Mouse (Mus musculus) kidney, embryonic 15.5 days (tissue): ENCODE results near the gene Btrc. TPM values are rescaled to one million over a fixed set of nuclear protein-coding genes. Genes with fewer than 3 reads are reported as not detected.
"Not testable (repeated sequence)": the region's sequence is repeated elsewhere in the genome, so short reads cannot be mapped to it uniquely, and the experiment has no call there.

ENCODE experiments used
- ATAC-seq: fragments of 200-750 bp; cut with Nextera tagmentation; replicated peaks from 2 replicates; pipeline ENCODE4 v1.8.0; 2017; ENCODE audit warnings: moderate TSS enrichment; ENCODE audit not compliant: low FRiP score
- H3K27ac ChIP-seq: fragments of 300-500 bp; sonication (generic); 2 replicates; pipeline ENCODE4 v1.5.1; 2015; ENCODE audit warnings: mild to moderate bottlenecking, inconsistent platforms
- H3K27me3 ChIP-seq: fragments of 300-500 bp; sonication (generic); 2 replicates; pipeline ENCODE4 v1.6.1; 2015; ENCODE audit warnings: inconsistent platforms
- H3K36me3 ChIP-seq: fragments of 300-500 bp; sonication (generic); 2 replicates; pipeline ENCODE4 v1.6.1; 2015; ENCODE audit warnings: inconsistent platforms
- H3K4me1 ChIP-seq: fragments of 300-500 bp; sonication (generic); 2 replicates; pipeline ENCODE4 v1.6.1; 2015; ENCODE audit warnings: inconsistent platforms
- H3K4me2 ChIP-seq: fragments of 300-500 bp; sonication (generic); 2 replicates; pipeline ENCODE4 v1.6.1; 2015; ENCODE audit warnings: moderate library complexity, mild to moderate bottlenecking, inconsistent platforms
- H3K4me3 ChIP-seq: fragments of 300-500 bp; sonication (generic); replicated peaks from 2 replicates; pipeline ENCODE4 v1.5.1; 2015; ENCODE audit warnings: mild to moderate bottlenecking, inconsistent platforms
- H3K9ac ChIP-seq: fragments of 300-500 bp; sonication (generic); 2 replicates; pipeline ENCODE4 v1.6.1; 2015; ENCODE audit warnings: mild to moderate bottlenecking, inconsistent platforms
- H3K9me3 ChIP-seq: fragments of 300-500 bp; sonication (generic); replicated peaks from 2 replicates; pipeline ENCODE4 v1.6.1; 2016; ENCODE audit warnings: inconsistent platforms
- WGBS: fragments of 180-500 bp; shearing (Covaris S2); methylation state at CpG from one replicate; pipeline ENCODE4 v1.1.7; 2015; ENCODE audit warnings: mixed read lengths; 5-methylcytosine and 5-hydroxymethylcytosine counted together
- polyA plus RNA-seq: library from polyadenylated mRNA; unstranded; fragments of >200 nt; fragmentation: Nextera tagmentation; extraction: Ambion mirVana; gene quantifications from 2 replicates; pipeline ENCODE4 v1.2.1, GENCODE M21; 2015

Gene Btrc
- polyA plus RNA-seq, 1 experiment from 2014 or later: 49.3 TPM

DNA sequence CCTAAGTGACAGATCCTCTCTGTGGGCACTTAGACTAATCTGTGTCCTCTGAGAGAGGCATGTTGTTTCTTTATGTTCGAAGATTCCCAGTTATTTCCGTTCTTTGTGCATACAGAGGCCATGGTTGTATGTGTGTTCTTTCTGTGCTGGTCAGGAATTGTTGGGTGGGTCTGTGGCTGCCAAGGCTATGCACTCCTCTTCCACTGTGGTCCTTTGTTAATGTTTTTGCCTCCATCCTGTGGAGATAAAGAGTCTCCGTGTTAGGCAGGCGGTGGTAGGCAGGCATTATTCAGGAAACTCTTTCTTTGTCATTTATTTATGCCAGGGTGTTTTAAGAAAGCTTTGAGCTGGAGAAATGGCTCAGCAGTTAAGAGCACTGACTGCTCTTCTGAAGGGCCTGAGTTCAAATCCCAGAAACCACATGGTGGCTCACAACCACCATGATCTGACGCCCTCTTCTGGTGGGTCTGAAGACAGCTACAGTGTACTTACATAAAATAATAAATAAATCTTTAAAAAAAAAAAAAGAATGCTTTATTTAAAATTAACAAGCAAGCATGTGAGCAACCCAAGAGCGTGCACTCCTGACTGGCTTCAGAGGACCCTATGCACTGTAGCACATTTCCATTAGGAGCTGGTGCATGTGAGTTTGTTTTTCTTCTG lies 67.6 kb downstream of the Btrc start:
- no peaks in the 10 kb centered on the region for H3K9me3 ChIP-seq
- H3K4me1 ChIP-seq: peaks cover 18% of the 10 kb centered on the region; the same call in 1 of the 2 replicates
- no peak for ATAC-seq
- H3K27ac ChIP-seq: no peak overlapping the region
- 82% methylated on average over 6 of the region's 6 CpGs for WGBS
- no peak overlapping the region for H3K4me2 ChIP-seq
- no peak overlapping the region for H3K4me3 ChIP-seq
- H3K27me3 ChIP-seq: no peaks in the 10 kb centered on the region
- no peak overlapping the region for H3K9ac ChIP-seq
- H3K36me3 ChIP-seq: no peaks in the 10 kb centered on the region

DNA sequence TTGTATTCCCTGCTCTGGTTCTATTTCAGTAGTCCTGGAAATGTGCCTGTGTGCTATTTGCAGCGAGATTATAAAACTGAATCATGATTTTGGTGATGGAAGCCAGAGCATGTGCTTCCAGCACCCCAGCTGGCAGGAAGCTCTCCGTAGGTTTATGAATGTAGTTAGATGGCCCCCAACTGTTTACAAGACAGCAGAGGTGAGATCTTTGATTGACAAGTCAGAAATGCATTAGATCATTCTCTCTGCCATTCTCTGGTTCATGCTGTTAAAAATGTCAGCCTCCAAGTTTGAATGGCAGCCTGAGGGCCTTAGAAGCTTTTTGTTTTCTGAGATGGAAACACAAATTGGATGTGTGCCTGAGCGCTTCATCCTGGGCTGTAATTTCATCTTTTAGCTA lies 68.8 kb downstream of the Btrc start:
- 87% methylated on average over 3 of the region's 3 CpGs for WGBS
- no peak overlapping the region for H3K9ac ChIP-seq

DNA sequence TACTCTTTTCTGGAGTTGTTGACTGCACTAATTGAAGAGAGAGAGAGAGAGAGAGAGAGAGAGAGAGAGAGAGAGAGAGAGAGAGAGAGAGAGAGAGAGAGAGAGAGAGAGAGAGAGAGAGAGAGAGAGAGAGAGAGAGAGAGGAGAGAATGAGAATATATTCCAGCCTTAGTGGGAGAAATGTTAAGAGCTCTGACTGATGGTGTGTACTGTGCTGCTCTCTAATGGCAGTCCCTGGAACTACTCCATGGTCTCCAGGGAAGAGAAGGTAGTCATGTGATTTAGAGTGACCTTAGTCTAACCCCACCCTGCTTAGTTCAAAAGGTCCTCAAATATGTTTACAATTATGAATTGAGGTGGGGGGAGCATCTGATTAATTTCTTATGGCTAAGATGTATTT lies 72.5 kb downstream of the Btrc start:
- not testable (repeated sequence) for H3K4me2 ChIP-seq, ATAC-seq, H3K4me3 ChIP-seq, H3K27ac ChIP-seq, H3K9me3 ChIP-seq, H3K27me3 ChIP-seq, H3K4me1 ChIP-seq, H3K36me3 ChIP-seq, H3K9ac ChIP-seq

More for the DNA sequence above, 68.8 kb downstream of the Btrc start:
- H3K36me3 ChIP-seq: no peaks in the 10 kb centered on the region
- H3K4me2 ChIP-seq: no peak overlapping the region
- no peak overlapping the region for H3K27ac ChIP-seq
- ATAC-seq: no peak
- peaks cover 18% of the 10 kb centered on the region; the same call in 1 of the 2 replicates for H3K4me1 ChIP-seq
- no peak overlapping the region for H3K4me3 ChIP-seq
- no peaks in the 10 kb centered on the region for H3K27me3 ChIP-seq
- no peaks in the 10 kb centered on the region for H3K9me3 ChIP-seq

DNA sequence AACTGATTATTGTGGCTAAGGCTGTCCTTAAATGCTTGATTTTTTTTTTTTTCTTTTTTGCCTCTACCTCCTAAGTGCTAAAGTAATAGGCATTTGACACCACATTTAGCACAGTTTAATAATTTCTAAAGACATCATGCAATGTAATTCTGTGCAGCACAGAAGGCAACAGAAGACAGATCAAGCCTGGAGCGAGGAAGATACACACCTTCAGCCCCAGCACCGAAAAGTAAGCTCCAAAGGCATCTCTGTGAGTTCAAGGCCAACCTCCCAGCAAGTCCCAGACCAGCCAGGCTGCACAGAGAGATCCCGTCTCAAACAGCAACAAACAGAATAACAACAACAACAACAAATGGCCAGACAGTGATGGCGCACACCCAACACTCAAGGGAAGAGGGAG lies 73.6 kb downstream of the Btrc start:
- H3K4me2 ChIP-seq: no peak overlapping the region
- H3K9me3 ChIP-seq: no peaks in the 10 kb centered on the region
- no peak overlapping the region for H3K9ac ChIP-seq
- ATAC-seq: no peak
- no peak overlapping the region for H3K4me3 ChIP-seq
- WGBS: 83% methylated on average over 4 of the region's 4 CpGs
- no peaks in the 10 kb centered on the region for H3K36me3 ChIP-seq
- peaks cover 4% of the 10 kb centered on the region; the same call in 1 of the 2 replicates for H3K4me1 ChIP-seq
- H3K27me3 ChIP-seq: no peaks in the 10 kb centered on the region
- H3K27ac ChIP-seq: no peak overlapping the region

DNA sequence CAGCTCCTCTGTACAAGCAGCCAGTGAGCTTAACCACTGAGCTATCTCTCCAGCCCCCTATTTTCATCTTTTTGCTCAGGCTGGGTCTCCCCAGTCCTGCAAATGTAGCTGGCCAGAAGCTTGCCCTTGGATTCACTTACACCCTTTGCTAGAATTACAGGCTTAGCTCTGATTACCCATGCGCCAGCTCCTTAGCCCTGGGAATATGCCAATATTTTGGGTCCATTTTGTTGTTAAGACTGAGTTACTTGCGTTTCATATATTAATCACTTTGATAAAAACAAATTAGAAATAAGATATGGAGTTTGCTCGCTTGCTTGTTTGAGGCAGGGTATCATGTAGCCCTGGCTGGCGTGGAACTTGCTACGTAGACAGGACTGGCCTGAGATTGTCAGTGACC lies 74.7 kb downstream of the Btrc start:
- no peak for ATAC-seq
- Histone ChIP-seq H3K4me2 (no peak overlapping the region), H3K4me3 (no peak overlapping the region), H3K4me1 (peaks cover 4% of the 10 kb centered on the region; the same call in 1 of the 2 replicates), H3K36me3 (no peaks in the 10 kb centered on the region), H3K9me3 (no peaks in the 10 kb centered on the region), H3K27me3 (no peaks in the 10 kb centered on the region), H3K27ac (no peak overlapping the region), H3K9ac (no peak overlapping the region)
- WGBS: 89% methylated on average over 5 of the region's 5 CpGs

DNA sequence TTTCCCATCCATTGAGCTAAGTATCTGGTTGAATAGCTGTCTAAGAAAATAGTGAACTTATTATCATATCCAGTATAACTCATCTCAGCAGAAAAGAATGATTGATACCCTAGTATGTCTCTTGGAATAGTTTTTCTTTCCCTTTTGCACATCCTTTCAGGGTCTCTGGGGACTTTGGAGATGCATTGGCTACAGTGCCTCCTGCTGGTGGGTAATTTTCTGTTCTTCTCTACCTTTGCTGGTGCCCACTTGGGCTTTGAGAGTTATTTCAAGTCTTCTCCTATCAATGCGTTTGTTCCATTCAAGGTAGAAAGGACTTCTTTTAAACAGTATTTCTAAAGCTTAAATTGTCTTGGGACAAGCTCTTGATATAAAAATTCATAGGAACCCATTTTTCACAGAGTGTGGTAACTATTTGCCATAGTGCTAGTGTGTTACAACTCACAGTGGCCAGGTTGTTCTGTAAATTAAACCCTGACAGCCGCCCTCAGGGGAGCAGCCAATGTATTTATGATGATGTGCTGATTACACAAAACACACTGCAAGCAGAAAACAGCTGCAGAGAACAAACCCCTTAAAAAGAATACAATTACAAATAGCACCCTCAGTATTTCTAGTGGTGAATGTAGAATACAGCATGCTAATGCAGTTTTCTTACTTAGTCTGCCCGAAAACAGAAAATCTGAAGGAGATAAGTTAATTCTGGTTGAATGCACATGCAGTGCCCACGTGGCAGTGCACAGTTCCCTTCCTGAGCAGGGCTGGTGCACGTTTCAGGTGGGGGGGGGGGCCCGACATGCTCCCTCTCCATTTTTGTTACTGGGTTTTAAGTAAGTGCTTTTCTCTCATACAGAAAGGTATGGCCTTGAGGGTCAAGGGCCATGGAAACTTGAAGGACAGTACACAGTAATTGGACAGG lies 75.7 kb downstream of the Btrc start:
- Histone ChIP-seq H3K9ac (no peak overlapping the region), H3K36me3 (no peaks in the 10 kb centered on the region), H3K9me3 (no peaks in the 10 kb centered on the region), H3K4me3 (no peak overlapping the region), H3K27me3 (no peaks in the 10 kb centered on the region), H3K4me2 (no peak overlapping the region), H3K27ac (no peak overlapping the region), H3K4me1 (peaks cover 4% of the 10 kb centered on the region; the same call in 1 of the 2 replicates)
- 61% methylated on average over 6 of the region's 6 CpGs for WGBS
- no peak for ATAC-seq

DNA sequence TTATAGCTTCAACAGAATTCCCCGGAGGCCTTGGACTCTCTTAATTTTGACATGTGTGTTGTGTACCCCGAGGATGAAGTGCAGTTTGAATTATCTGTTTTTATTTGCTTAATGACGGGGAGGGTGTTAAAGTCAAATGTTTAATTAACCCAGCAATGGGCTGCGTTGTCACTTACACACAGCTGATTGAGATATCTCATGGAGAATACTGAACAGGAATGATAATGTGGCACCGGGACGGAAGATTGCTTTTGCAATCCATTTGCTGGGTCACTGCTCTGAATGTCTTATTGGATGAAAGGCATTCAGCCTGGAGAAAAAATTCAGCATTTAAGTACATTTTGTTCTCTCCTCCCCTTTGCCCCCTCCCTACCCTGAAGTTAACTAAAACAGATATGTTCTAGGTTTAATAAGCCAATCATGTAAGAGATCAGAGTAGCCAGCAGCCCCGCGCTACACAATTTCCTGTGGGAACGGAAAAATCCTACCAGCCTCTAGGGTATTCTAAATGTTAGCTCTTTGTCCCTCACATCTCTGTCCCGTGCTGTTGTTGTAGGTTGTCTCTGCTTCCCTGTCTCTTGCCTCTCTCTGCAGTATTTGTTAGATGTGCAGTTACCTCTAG lies 77.1 kb downstream of the Btrc start:
- Histone ChIP-seq H3K9ac (no peak overlapping the region), H3K36me3 (no peaks in the 10 kb centered on the region), H3K27me3 (no peaks in the 10 kb centered on the region), H3K27ac (no peak overlapping the region), H3K9me3 (no peaks in the 10 kb centered on the region), H3K4me3 (no peak overlapping the region), H3K4me2 (no peak overlapping the region), H3K4me1 (peaks cover 7% of the 10 kb centered on the region; the same call in 1 of the 2 replicates)
- WGBS: 57% methylated on average over 10 of the region's 10 CpGs
- no peak for ATAC-seq

DNA sequence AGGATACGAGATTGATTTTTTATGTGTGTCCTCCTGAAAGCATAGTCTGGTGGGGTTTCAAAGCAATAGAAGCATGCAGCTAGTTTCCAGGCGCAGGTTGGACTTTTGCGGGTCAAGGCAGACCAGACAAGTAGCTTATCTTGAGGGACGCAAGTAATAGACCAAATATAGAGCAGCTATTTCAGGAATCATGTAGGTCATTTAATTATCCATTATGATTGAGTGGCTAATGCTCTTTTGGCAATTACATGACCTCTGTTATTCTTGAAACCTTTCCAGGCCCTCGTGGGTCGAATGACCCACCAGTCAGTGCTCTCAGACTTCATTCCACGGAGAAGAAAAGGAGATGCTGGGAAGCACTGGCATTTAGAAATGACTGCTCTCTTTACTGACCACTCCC lies 78.2 kb downstream of the Btrc start:
- no peak overlapping the region for H3K27ac ChIP-seq
- WGBS: 52% methylated on average over 7 of the region's 7 CpGs
- no peak overlapping the region for H3K9ac ChIP-seq
- H3K36me3 ChIP-seq: no peaks in the 10 kb centered on the region
- H3K27me3 ChIP-seq: no peaks in the 10 kb centered on the region
- H3K4me1 ChIP-seq: peaks cover 7% of the 10 kb centered on the region; the same call in 1 of the 2 replicates
- ATAC-seq: no peak
- no peak overlapping the region for H3K4me3 ChIP-seq
- no peak overlapping the region for H3K4me2 ChIP-seq
- H3K9me3 ChIP-seq: no peaks in the 10 kb centered on the region

DNA sequence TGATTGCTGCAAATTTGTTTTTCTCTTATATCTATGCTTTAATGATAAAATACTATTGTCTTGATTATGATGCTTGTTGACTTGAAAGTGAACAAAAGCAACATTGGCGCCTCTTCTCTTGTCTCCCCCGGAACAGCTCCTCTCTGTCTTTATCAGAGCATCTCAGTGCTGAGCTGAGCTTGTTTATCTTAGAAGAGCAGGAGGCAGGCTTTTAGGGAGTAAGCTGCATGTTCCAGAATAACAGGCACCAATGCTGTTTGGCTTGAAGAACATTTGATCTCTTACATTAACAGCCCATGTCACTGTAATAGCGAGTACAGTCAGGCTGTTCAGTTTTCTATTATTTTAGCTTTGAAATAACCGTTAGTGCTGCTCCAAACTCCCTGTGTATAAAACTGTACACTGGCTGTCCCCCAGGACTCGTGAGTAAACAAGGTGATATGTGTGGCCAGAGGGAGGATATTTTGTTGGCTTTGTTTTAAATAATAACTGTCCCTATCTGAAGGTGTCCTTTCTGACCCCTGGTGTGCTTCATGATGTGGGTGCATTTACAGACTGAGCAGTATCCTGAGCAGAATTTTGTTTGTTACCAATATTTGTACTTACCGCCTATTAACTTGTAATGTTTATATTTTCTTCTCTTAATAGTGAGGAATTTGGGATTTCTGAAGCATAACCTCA lies 81.9 kb downstream of the Btrc start:
- no peak overlapping the region for H3K27ac ChIP-seq
- H3K4me2 ChIP-seq: no peak overlapping the region
- no peaks in the 10 kb centered on the region for H3K9me3 ChIP-seq
- peaks cover 6% of the 10 kb centered on the region; the same call in 1 of the 2 replicates for H3K4me1 ChIP-seq
- no peak overlapping the region for H3K9ac ChIP-seq
- 36% methylated on average over 6 of the region's 6 CpGs for WGBS
- no peak overlapping the region for H3K4me3 ChIP-seq
- no peaks in the 10 kb centered on the region for H3K36me3 ChIP-seq
- ATAC-seq: peak; percentile 67; the same call in 1 of the 2 replicates
- H3K27me3 ChIP-seq: no peaks in the 10 kb centered on the region

DNA sequence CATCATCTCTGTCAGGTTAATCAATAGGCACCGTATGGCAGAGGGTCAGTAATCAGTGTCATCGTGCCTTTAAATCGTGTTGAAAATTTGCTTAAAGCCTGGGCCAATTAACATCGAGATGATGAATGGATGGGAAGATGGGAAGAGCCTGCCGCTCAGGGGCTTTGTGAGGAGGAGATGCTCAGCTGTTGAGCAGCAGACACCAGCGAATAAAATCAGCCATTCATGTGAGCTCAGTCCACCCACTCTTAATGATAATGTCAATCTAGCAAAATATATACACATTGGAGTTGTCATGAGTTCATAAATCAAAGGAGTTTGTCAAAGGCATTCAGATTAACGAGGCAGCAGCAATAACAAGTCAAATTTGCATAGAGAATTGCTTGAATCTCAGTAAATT lies 83.1 kb downstream of the Btrc start:
- Histone ChIP-seq H3K4me1 (0 out of 2 replicates have a peak, but pooled peaks cover 3% of the 10 kb centered on the region), H3K36me3 (no peaks in the 10 kb centered on the region), H3K27me3 (no peaks in the 10 kb centered on the region), H3K9ac (no peak overlapping the region), H3K4me2 (no peak overlapping the region), H3K27ac (no peak overlapping the region), H3K9me3 (no peaks in the 10 kb centered on the region), H3K4me3 (no peak overlapping the region)
- no peak for ATAC-seq
- WGBS: 47% methylated on average over 7 of the region's 7 CpGs

DNA sequence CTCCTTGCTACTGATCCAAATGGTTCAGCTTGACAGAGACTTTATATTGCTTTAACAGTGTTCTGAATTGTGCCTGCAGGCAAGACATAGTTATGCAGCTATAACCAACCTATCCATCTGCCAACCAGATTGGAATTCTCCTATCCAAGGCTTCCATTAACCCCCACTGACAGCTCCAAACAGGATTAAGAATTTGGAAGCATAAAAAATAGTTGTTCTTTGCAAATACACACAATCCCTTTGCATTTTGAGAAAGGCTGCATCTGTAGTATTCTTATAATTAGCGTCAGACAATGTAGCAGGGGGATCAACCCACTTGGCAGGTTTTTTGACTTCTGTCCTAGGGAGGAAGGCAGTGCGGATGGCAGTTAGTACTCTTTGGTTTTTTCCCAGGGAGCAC lies 83.7 kb downstream of the Btrc start:
- Histone ChIP-seq H3K4me3 (no peak overlapping the region), H3K27me3 (no peaks in the 10 kb centered on the region), H3K4me2 (no peak overlapping the region), H3K27ac (no peak overlapping the region), H3K9ac (no peak overlapping the region), H3K36me3 (peaks cover 2% of the 10 kb centered on the region; the same call in 1 of the 2 replicates), H3K9me3 (no peaks in the 10 kb centered on the region), H3K4me1 (0 out of 2 replicates have a peak, but pooled peaks cover 3% of the 10 kb centered on the region)
- no peak for ATAC-seq
- WGBS: 83% methylated on average over 2 of the region's 2 CpGs
